Mouse (Mus musculus): ENCODE data around the gene Gas2l1.

- TF ChIP-seq POLR2A (IDR thresholded peaks at IDR 0.05; ENCODE audit: borderline replicate concordance, control insufficient read depth, low read depth, low read length) (no peak), CTCF (IDR thresholded peaks at IDR 0.05; ENCODE audit: control insufficient read depth, insufficient read depth, low read length) (no peak)
These were observed 54.9 kb downstream of the Gas2l1 start for GRCm38 (mm10) chr11:5010205-5010604.
